ENCODE assay signal across 10 mouse cellular contexts in genomic region chr15:97809942-97810341, GRCm38 (mm10). TPM values are rescaled to one million over a fixed set of nuclear protein-coding genes. Genes with fewer than 3 reads are reported as not detected.
DNase-seq lines count a peak whose midpoint lies in the region; ATAC-seq and TF ChIP-seq lines count a peak whose summit lies in the region.
"Had no signal": no experiment of that assay in that cellular context is flagged by ENCODE, and none has a peak within 500 bp of the region (broad histone marks: within the 10 kb centered on the region; RNA-seq: fewer than 3 reads in every experiment).

No protein-coding gene starts in this region.

- H3K27ac ChIP-seq in embryonic fibroblast, embryonic 13.5 days (ENCODE audit: insufficient read depth, low read length): no peak overlapping the region
- H3K27ac ChIP-seq: forebrain, embryonic 10.5 days had no signal

- peaks cover 16% of the 10 kb centered on the region for H3K4me1 ChIP-seq in embryonic fibroblast, embryonic 13.5 days (ENCODE audit: control insufficient read depth, insufficient read depth, low read length)

- DNase-seq in cerebellum, adult 11-12 months: peak; percentile 33
- DNase-seq in cerebellum, postnatal 25 days: no peak
- DNase-seq in lung, adult 18-20 months: peak; percentile 62 to 68
- DNase-seq in lung, postnatal 14 days: no peak
- no peak for DNase-seq in left cerebral cortex, postnatal 36 days (ENCODE audit: low spot score in 2 of 2)
- no peak for DNase-seq in right cerebral cortex, postnatal 25 days
- DNase-seq: thymus, postnatal 14 days had no signal

- intact Hi-C loops in left cerebral cortex, postnatal 36 days (cut with DNase I): loop anchor here (5.0 kb wide), 1 partner anchor 37 kb away; no protein-coding TSS in a partner anchor

- no peak overlapping the region for H3K4me3 ChIP-seq in embryonic fibroblast, embryonic 13.5 days (ENCODE audit: insufficient read depth, low read length)
- H3K4me3 ChIP-seq: forebrain, embryonic 10.5 days had no signal

- ATAC-seq in megakaryocyte progenitor cell, adult 5-6 weeks (replicated peaks; ENCODE audit: poor library complexity): peak; percentile 39

- TF ChIP-seq POLR2A in embryonic fibroblast, embryonic 13.5 days (IDR thresholded peaks at IDR 0.05; ENCODE audit: low read depth, low read length): no peak

- peak; percentile 50; the same call in 1 of the 2 replicates for TF ChIP-seq CTCF in embryonic fibroblast, embryonic 13.5 days (IDR thresholded peaks at IDR 0.05; ENCODE audit: borderline replicate concordance, insufficient read depth, low read length)

RNA-seq across cellular contexts. Expression of gene Slc48a1, which starts 31.6 kb away (rescaled TPM):
- 136 and 167 TPM in 2 replicates for polyA plus RNA-seq in embryonic fibroblast, embryonic 13.5 days (2011; ENCODE audit: insufficient read length, low read depth, missing spikeins)
- total RNA-seq in megakaryocyte progenitor cell, adult 5-6 weeks (2015): 83.0 and 94.4 TPM in 2 replicates
- total RNA-seq in megakaryocyte progenitor cell, adult 5-6 weeks (2017): 62.7 and 70.0 TPM in 2 replicates
- 100 to 1,000 TPM; 165 to 196 TPM for total RNA-seq in left cerebral cortex, postnatal 36 days (2021)

RNA-seq across cellular contexts. Expression of gene Hdac7, which starts 34.4 kb away (rescaled TPM):
- polyA plus RNA-seq in embryonic fibroblast, embryonic 13.5 days (2011; ENCODE audit: insufficient read length, low read depth, missing spikeins): 51.8 and 60.1 TPM in 2 replicates
- total RNA-seq in megakaryocyte progenitor cell, adult 5-6 weeks (2015): 22.1 and 29.2 TPM in 2 replicates
- total RNA-seq in megakaryocyte progenitor cell, adult 5-6 weeks (2017): 12.6 and 14.0 TPM in 2 replicates
- 10 to 100 TPM; 21.4 to 36.4 TPM for total RNA-seq in left cerebral cortex, postnatal 36 days (2021)

RNA-seq across cellular contexts. Expression of gene Rapgef3, which starts 42.2 kb away (rescaled TPM):
- polyA plus RNA-seq in embryonic fibroblast, embryonic 13.5 days (2011; ENCODE audit: insufficient read length, low read depth, missing spikeins): 6.6 and 10.8 TPM in 2 replicates
- 4.0 and 4.5 TPM in 2 replicates for total RNA-seq in megakaryocyte progenitor cell, adult 5-6 weeks (2015)
- total RNA-seq in megakaryocyte progenitor cell, adult 5-6 weeks (2017): 11.7 and 12.0 TPM in 2 replicates
- 10 to 100 TPM; 35.7 to 52.9 TPM for total RNA-seq in left cerebral cortex, postnatal 36 days (2021)

Comparison
In these comparisons a context has a peak if more than half of its experiments do, and no peak if none do; other contexts are left out.
1. DNase-seq: peak in cerebellum, adult 11-12 months (single experiment) and lung, adult 18-20 months (2 of 2); none in cerebellum, postnatal 25 days (0 of 2), lung, postnatal 14 days (single experiment), left cerebral cortex, postnatal 36 days (0 of 2) and right cerebral cortex, postnatal 25 days (single experiment).